Mouse (Mus musculus) pancreas, adult 10 weeks (tissue): ENCODE results near the gene Hint3. TPM values are rescaled to one million over a fixed set of nuclear protein-coding genes. Genes with fewer than 3 reads are reported as not detected.

Experiments
- polyA plus RNA-seq: library from polyadenylated mRNA; stranded (reverse); fragments of 350-450 nt; fragmentation: Illumina TruSeq; extraction: RNeasy Lipid Tissue Mini Kit (QIAGEN cat#74804); gene quantifications from one replicate; pipeline ENCODE4 v1.2.3, GENCODE M21; 2015; ENCODE audit warnings: low read depth, low replicate concordance; ENCODE audit not compliant: insufficient read depth

The Hint3 gene
- polyA plus RNA-seq: 12.1 TPM

GRCm38 (mm10) chr10:30629513-30629912 is at the start of gene Hint3:
Gene Hint3 (minus strand): TSS chr10:30629632.

GRCm38 (mm10) chr10:30600542-30600966 is 28.9 kb downstream of the Hint3 start, which contains the start of gene Trmt11:
Gene Trmt11 (minus strand): TSS chr10:30600749.

Other genes with a start within 250 kb of the Hint3 start
- 2.6 TPM for gene Trmt11, start 28.9 kb downstream of the Hint3 start, polyA plus RNA-seq
- gene Ncoa7, start 173.7 kb upstream of the Hint3 start, polyA plus RNA-seq: 4.5 TPM
- gene Hey2, start 213.2 kb upstream of the Hint3 start, polyA plus RNA-seq: 1.1 TPM